ENCODE assay signal across 37 mouse cellular contexts in genomic region chr2:180740349-180740748, GRCm38 (mm10). TPM values are rescaled to one million over a fixed set of nuclear protein-coding genes. Genes with fewer than 3 reads are reported as not detected.
DNase-seq lines count a peak whose midpoint lies in the region; ATAC-seq and TF ChIP-seq lines count a peak whose summit lies in the region.
"Had no signal": no experiment of that assay in that cellular context is flagged by ENCODE, and none has a peak within 500 bp of the region (broad histone marks: within the 10 kb centered on the region; RNA-seq: fewer than 3 reads in every experiment).

No protein-coding gene starts in this region.

- no peak overlapping the region for H3K4me2 ChIP-seq in heart, embryonic 11.5 days
- H3K4me2 ChIP-seq in forebrain, embryonic 12.5 days: no peak overlapping the region
- H3K4me2 ChIP-seq: embryonic facial prominence, embryonic 13.5 days; forebrain, embryonic 13.5 days; intestine, embryonic 15.5 days; limb, embryonic 12.5 days; midbrain, embryonic 11.5 days; neural tube, embryonic 12.5 days had no signal

- no peak overlapping the region for H3K9ac ChIP-seq in heart, adult 2 months (ENCODE audit: low read depth, low read length)
- H3K9ac ChIP-seq in heart, embryonic 11.5 days (ENCODE audit: low read depth, low read length): no peak overlapping the region
- no peak overlapping the region for H3K9ac ChIP-seq in forebrain, embryonic 12.5 days
- H3K9ac ChIP-seq: embryonic facial prominence, embryonic 13.5 days; forebrain, embryonic 13.5 days; intestine, embryonic 15.5 days; limb, embryonic 12.5 days; neural tube, embryonic 12.5 days had no signal

- H3K36me3 ChIP-seq in heart, adult 2 months (ENCODE audit: control insufficient read depth, insufficient read depth, low read length): no peaks in the 10 kb centered on the region
- H3K36me3 ChIP-seq in heart, embryonic 11.5 days (ENCODE audit: control insufficient read depth, insufficient read depth, low read length): no peaks in the 10 kb centered on the region
- H3K36me3 ChIP-seq in forebrain, embryonic 12.5 days (replicated peaks): no peaks in the 10 kb centered on the region
- H3K36me3 ChIP-seq: embryonic facial prominence, embryonic 13.5 days; intestine, embryonic 15.5 days; limb, embryonic 12.5 days; neural tube, embryonic 12.5 days had no signal

- TF ChIP-seq CTCF in heart, adult 2 months (IDR thresholded peaks at IDR 0.05): peak; percentile 22
- no peak for TF ChIP-seq CTCF in lung, adult 2 months (IDR thresholded peaks at IDR 0.05; ENCODE audit: insufficient read depth, low read length)

- H3K4me3 ChIP-seq in heart, adult 2 months: no peak overlapping the region
- no peak overlapping the region for H3K4me3 ChIP-seq in heart, embryonic 11.5 days (ENCODE audit: low read depth, low read length)
- no peak overlapping the region for H3K4me3 ChIP-seq in lung, adult 2 months (replicated peaks; ENCODE audit: extremely low read depth, low read depth, low read length)
- H3K4me3 ChIP-seq in forebrain, embryonic 12.5 days (replicated peaks): no peak overlapping the region
- H3K4me3 ChIP-seq: embryonic facial prominence, embryonic 13.5 days; forebrain, embryonic 13.5 days; intestine, embryonic 15.5 days; layer of hippocampus, adult 2 months; left cerebral cortex, adult 2 months; limb, embryonic 12.5 days; neural tube, embryonic 12.5 days had no signal

- WGBS in heart, adult 2 months: 25% methylated on average over 3 of the region's 3 CpGs
- 24% methylated on average over 3 of the region's 3 CpGs for WGBS in heart, embryonic 11.5 days (ENCODE audit: insufficient replicate concordance)
- WGBS in lung, adult 2 months: 35% methylated on average over 3 of the region's 3 CpGs
- WGBS in forebrain, embryonic 12.5 days: 16% methylated on average over 3 of the region's 3 CpGs

- no peak for TF ChIP-seq POLR2A in heart, adult 2 months (IDR thresholded peaks at IDR 0.05; ENCODE audit: insufficient read depth, low read depth, low read length)
- TF ChIP-seq POLR2A in lung, adult 2 months (IDR thresholded peaks at IDR 0.05; ENCODE audit: borderline replicate concordance, extremely low read depth, low read depth, low read length): no peak

- intact Hi-C loops in heart, adult 2 months (cut with DNase I): no loop called here

- no peaks in the 10 kb centered on the region for H3K27me3 ChIP-seq in heart, adult 2 months (ENCODE audit: control insufficient read depth, insufficient read depth, low read length)
- peaks cover 7% of the 10 kb centered on the region; the same call in 1 of the 2 replicates for H3K27me3 ChIP-seq in heart, embryonic 11.5 days (ENCODE audit: control insufficient read depth, insufficient read depth, low read length)
- H3K27me3 ChIP-seq in forebrain, embryonic 12.5 days: peaks cover 32% of the 10 kb centered on the region
- H3K27me3 ChIP-seq: embryonic facial prominence, embryonic 13.5 days; intestine, embryonic 15.5 days; neural tube, embryonic 12.5 days had no signal

- no peak overlapping the region for H3K27ac ChIP-seq in heart, adult 2 months
- H3K27ac ChIP-seq in heart, embryonic 11.5 days (ENCODE audit: low read depth, low read length): no peak overlapping the region
- no peak overlapping the region for H3K27ac ChIP-seq in forebrain, embryonic 12.5 days
- H3K27ac ChIP-seq: embryonic facial prominence, embryonic 13.5 days; forebrain, embryonic 13.5 days; hindbrain, postnatal 0 days; intestine, embryonic 15.5 days; layer of hippocampus, adult 2 months; left cerebral cortex, adult 2 months; limb, embryonic 12.5 days; macrophage; neural tube, embryonic 12.5 days had no signal

- no peak for ATAC-seq in heart, embryonic 11.5 days (replicated peaks; ENCODE audit: insufficient number of reproducible peaks, low FRiP score, low TSS enrichment)
- no peak for ATAC-seq in forebrain, embryonic 12.5 days (ENCODE audit: low FRiP score)
- ATAC-seq: CD4-positive, CD25-positive, alpha-beta regulatory T cell, adult 4 months; forebrain, embryonic 13.5 days; hindbrain, postnatal 0 days; intestine, embryonic 15.5 days; midbrain, embryonic 16.5 days had no signal

- TF ChIP-seq EP300 in heart, adult 2 months (IDR thresholded peaks at IDR 0.05; ENCODE audit: insufficient read depth, low read depth, low read length): no peak

- no peak for DNase-seq in heart, adult 2 months
- DNase-seq in ES-CJ7 (ENCODE audit: low read depth, low spot score) (peak; percentile 93), ZHBTc4 (ENCODE audit: low read depth, low spot score) (peak; percentile 92)
- DNase-seq in naive thymus-derived CD4-positive, alpha-beta T cell, adult 2 months (ENCODE audit: low read depth): peak; percentile 33
- DNase-seq in adrenal gland, postnatal 10 days: no peak
- no peak for DNase-seq in lung, adult 2 months
- DNase-seq: adrenal gland, postnatal 14 days; cerebellum, adult 11-12 months; cerebellum, postnatal 10 days; gastrocnemius, postnatal 25 days; heart, adult 18-20 months; heart, postnatal 14 days; kidney, adult 2 months; kidney, postnatal 36 days; lung, postnatal 10 days; right cerebral cortex, postnatal 4 days had no signal

- no peaks in the 10 kb centered on the region for H3K4me1 ChIP-seq in heart, adult 2 months (ENCODE audit: control insufficient read depth, insufficient read depth, low read length)
- H3K4me1 ChIP-seq in heart, embryonic 11.5 days (ENCODE audit: control insufficient read depth, insufficient read depth, low read length): no peaks in the 10 kb centered on the region
- no peaks in the 10 kb centered on the region for H3K4me1 ChIP-seq in lung, adult 2 months (ENCODE audit: control insufficient read depth, insufficient read depth, low read length)
- H3K4me1 ChIP-seq in forebrain, embryonic 12.5 days: no peaks in the 10 kb centered on the region
- H3K4me1 ChIP-seq: embryonic facial prominence, embryonic 13.5 days; forebrain, embryonic 13.5 days; intestine, embryonic 15.5 days; limb, embryonic 12.5 days; neural tube, embryonic 12.5 days had no signal

- H3K79me2 ChIP-seq in heart, adult 2 months (replicated peaks; ENCODE audit: control insufficient read depth, insufficient read depth, low read length): no peaks in the 10 kb centered on the region

- no peaks in the 10 kb centered on the region for H3K9me3 ChIP-seq in heart, embryonic 11.5 days (replicated peaks; ENCODE audit: control insufficient read depth, low read length)
- no peaks in the 10 kb centered on the region for H3K9me3 ChIP-seq in forebrain, embryonic 12.5 days
- H3K9me3 ChIP-seq: embryonic facial prominence, embryonic 13.5 days; forebrain, embryonic 13.5 days; intestine, embryonic 15.5 days; limb, embryonic 12.5 days; neural tube, embryonic 12.5 days had no signal

RNA-seq across cellular contexts. Expression of gene Slc17a9, which starts 15.3 kb away (rescaled TPM):
- under 1 TPM; 0.42 to 0.43 TPM for total RNA-seq in heart, adult 2 months (2021)
- 2.4 and 2.6 TPM in 2 replicates for polyA plus RNA-seq in heart, adult 2 months (2012; rRNA removed)
- 0.41 and 0.96 TPM in 2 replicates for polyA plus RNA-seq in heart, embryonic 11.5 days (2014; fragmentation: Nextera tagmentation; extraction: Ambion mirVana)
- total RNA-seq in adrenal gland, postnatal 10 days (2021): 1 to 10 TPM; 1.6 to 2.2 TPM
- 10.1 and 10.2 TPM in 2 replicates for polyA plus RNA-seq in lung, adult 2 months (2012; rRNA removed)
- 0.37 and 0.55 TPM in 2 replicates for polyA plus RNA-seq in forebrain, embryonic 12.5 days (2016; fragmentation: Nextera tagmentation; extraction: Ambion mirVana)
- polyA plus RNA-seq: midbrain, embryonic 11.5 days had no signal

RNA-seq across cellular contexts. Expression of gene Gid8, which starts 30.4 kb away (rescaled TPM):
- 10 to 100 TPM; 59.3 to 61.3 TPM for total RNA-seq in heart, adult 2 months (2021)
- 38.9 and 70.7 TPM in 2 replicates for polyA plus RNA-seq in heart, adult 2 months (2012; rRNA removed)
- polyA plus RNA-seq in heart, embryonic 11.5 days (2014; fragmentation: Nextera tagmentation; extraction: Ambion mirVana): 52.9 and 54.2 TPM in 2 replicates
- total RNA-seq in adrenal gland, postnatal 10 days (2021): 10 to 100 TPM; 61.8 to 71.6 TPM
- polyA plus RNA-seq in lung, adult 2 months (2012; rRNA removed): 16.6 and 27.8 TPM in 2 replicates
- 52.0 and 54.7 TPM in 2 replicates for polyA plus RNA-seq in forebrain, embryonic 12.5 days (2016; fragmentation: Nextera tagmentation; extraction: Ambion mirVana)

RNA-seq across cellular contexts. Expression of gene Dido1, which starts 30.6 kb away (rescaled TPM):
- total RNA-seq in heart, adult 2 months (2021): 10 to 100 TPM; 30.7 to 30.8 TPM
- 8.6 and 13.8 TPM in 2 replicates for polyA plus RNA-seq in heart, adult 2 months (2012; rRNA removed)
- 20.8 and 21.3 TPM in 2 replicates for polyA plus RNA-seq in heart, embryonic 11.5 days (2014; fragmentation: Nextera tagmentation; extraction: Ambion mirVana)
- 10 to 100 TPM; 41.1 to 55.9 TPM for total RNA-seq in adrenal gland, postnatal 10 days (2021)
- polyA plus RNA-seq in lung, adult 2 months (2012; rRNA removed): 10.9 and 17.4 TPM in 2 replicates
- polyA plus RNA-seq in forebrain, embryonic 12.5 days (2016; fragmentation: Nextera tagmentation; extraction: Ambion mirVana): 42.2 and 42.7 TPM in 2 replicates

RNA-seq across cellular contexts. Expression of gene Bhlhe23, which starts 36.4 kb away (rescaled TPM):
- not detected for total RNA-seq in heart, adult 2 months (2021)
- polyA plus RNA-seq in heart, adult 2 months (2012; rRNA removed): not detected in 2 replicates
- polyA plus RNA-seq in heart, embryonic 11.5 days (2014; fragmentation: Nextera tagmentation; extraction: Ambion mirVana): not detected in 2 replicates
- not detected for total RNA-seq in adrenal gland, postnatal 10 days (2021)
- not detected in 2 replicates for polyA plus RNA-seq in lung, adult 2 months (2012; rRNA removed)
- 1.3 and 3.2 TPM in 2 replicates for polyA plus RNA-seq in forebrain, embryonic 12.5 days (2016; fragmentation: Nextera tagmentation; extraction: Ambion mirVana)
- total RNA-seq: adrenal gland, postnatal 14 days; common myeloid progenitor, adult 5-6 weeks; gastrocnemius, postnatal 25 days; heart, adult 18-20 months; heart, postnatal 14 days; layer of hippocampus, adult 2 months; left cerebral cortex, adult 2 months; liver, adult 2 months had no signal
- polyA plus RNA-seq: CD4-positive, CD25-positive, alpha-beta regulatory T cell, adult 4 months; embryonic facial prominence, embryonic 13.5 days; heart, embryonic 14.5 days; intestine, embryonic 15.5 days; kidney, adult 2 months; kidney, embryonic 16.5 days; limb, embryonic 12.5 days; liver, adult 2 months; liver, embryonic 16.5 days; macrophage; spleen, adult 2 months; stomach, embryonic 14.5 days had no signal

Comparison
In these comparisons a context has a peak if more than half of its experiments do, and no peak if none do; other contexts are left out.
1. DNase-seq: peak in ES-CJ7 (single experiment), ZHBTc4 (single experiment) and naive thymus-derived CD4-positive, alpha-beta T cell, adult 2 months (single experiment); none in heart, adult 2 months (0 of 2), adrenal gland, postnatal 10 days (single experiment) and lung, adult 2 months (single experiment).